Mouse (Mus musculus): Measurements from ENCODE around the gene Kcnq4. TPM values are rescaled to one million over a fixed set of nuclear protein-coding genes. Genes with fewer than 3 reads are reported as not detected.

Gene Kcnq4
- polyA plus RNA-seq, 1 experiment from 2014 or later = 0.54 TPM

DNA sequence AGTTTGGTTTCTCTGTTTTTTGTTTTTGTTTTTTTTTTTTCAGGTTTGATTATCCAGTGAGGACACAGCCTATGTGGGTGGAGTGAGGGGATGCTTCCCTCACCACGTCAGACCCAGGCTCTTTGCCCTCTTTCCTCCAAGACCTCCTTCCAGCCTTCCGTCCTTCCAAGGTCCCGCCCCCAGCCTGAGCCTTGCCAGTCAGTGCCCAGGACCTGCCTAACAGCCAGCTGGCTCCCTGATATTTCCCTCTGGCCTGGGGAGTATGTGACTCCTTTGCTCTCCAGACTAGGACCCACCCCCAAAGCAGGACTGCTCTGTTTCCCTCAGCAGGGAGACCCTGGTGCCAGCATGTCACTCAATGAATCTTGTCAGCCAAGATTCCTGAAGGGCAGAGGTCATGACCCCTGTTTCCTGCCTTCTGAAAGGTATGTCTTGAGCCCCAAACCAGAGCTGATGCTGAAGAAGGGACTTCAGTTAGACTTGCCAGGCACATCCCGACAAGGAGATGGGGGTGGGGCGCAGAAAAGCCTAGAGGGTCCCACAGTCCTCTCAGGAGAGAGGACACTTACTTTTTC, 22.8 kb downstream of the Kcnq4 start:
- no peak overlapping the region for H3K27ac ChIP-seq (replicated peaks in 1 of 2; ENCODE audit: control insufficient read depth in 1 of 2, insufficient read depth in 1 of 2, low read depth in 2 of 2, low read length in 2 of 2)
- 0 out of 2 replicates have a peak overlapping the region, but pooled peaks have one; percentile 14 for H3K4me2 ChIP-seq (ENCODE audit: low read length)
- no peaks in the 10 kb centered on the region for H3K27me3 ChIP-seq (ENCODE audit: control insufficient read depth, insufficient read depth, low read length)
- H3K9ac ChIP-seq (ENCODE audit: low read length) = no peak overlapping the region
- WGBS = 56% methylated on average over 5 of the region's 5 CpGs
- no peaks in the 10 kb centered on the region for H3K36me3 ChIP-seq (ENCODE audit: control insufficient read depth, insufficient read depth, low read length)
- peaks cover 18 to 23% of the 10 kb centered on the region in 2 experiments for H3K4me1 ChIP-seq (ENCODE audit: control insufficient read depth in 2 of 2, insufficient read depth in 2 of 2, low read length in 2 of 2)
- no peak overlapping the region for H3K4me3 ChIP-seq (ENCODE audit: control insufficient read depth in 1 of 2, insufficient read depth in 1 of 2, low read depth in 1 of 2, low read length in 2 of 2)
- no peak for ATAC-seq (ENCODE audit: insufficient number of reproducible peaks, insufficient read depth, low FRiP score, low read depth)
- H3K9me3 ChIP-seq (ENCODE audit: control insufficient read depth, low read length) = no peaks in the 10 kb centered on the region

DNA sequence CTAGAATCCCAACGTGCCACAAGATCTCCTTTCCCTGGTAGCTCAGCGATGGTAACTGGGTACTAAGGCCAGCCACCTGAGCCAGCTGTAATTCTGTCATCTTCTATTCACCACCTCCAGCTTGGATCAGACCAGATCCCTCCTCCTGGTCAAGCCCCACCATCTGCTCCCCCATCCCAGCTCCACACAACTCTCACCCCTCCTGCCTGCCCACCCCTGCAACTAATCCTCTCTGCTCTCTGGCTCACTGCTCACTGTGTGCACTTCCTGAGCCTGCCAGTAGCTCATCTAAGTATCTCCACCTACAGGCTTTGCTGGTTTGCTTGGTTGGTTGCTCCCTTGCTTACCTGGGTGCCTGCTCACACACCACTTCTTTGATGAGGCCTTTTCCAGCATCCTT, 26.8 kb downstream of the Kcnq4 start:
- no peak for ATAC-seq (ENCODE audit: insufficient number of reproducible peaks, insufficient read depth, low FRiP score, low read depth)
- WGBS = 63% methylated on average over 2 of the region's 2 CpGs
- Histone ChIP-seq H3K4me1 (ENCODE audit: control insufficient read depth in 2 of 2, insufficient read depth in 2 of 2, low read length in 2 of 2) (peaks cover 12 to 15% of the 10 kb centered on the region in 2 experiments), H3K27ac (replicated peaks in 1 of 2; ENCODE audit: control insufficient read depth in 1 of 2, insufficient read depth in 1 of 2, low read depth in 2 of 2, low read length in 2 of 2) (no peak overlapping the region), H3K36me3 (ENCODE audit: control insufficient read depth, insufficient read depth, low read length) (no peaks in the 10 kb centered on the region), H3K4me3 (ENCODE audit: control insufficient read depth in 1 of 2, insufficient read depth in 1 of 2, low read depth in 1 of 2, low read length in 2 of 2) (no peak overlapping the region), H3K4me2 (ENCODE audit: low read length) (no peak overlapping the region), H3K9ac (ENCODE audit: low read length) (no peak overlapping the region), H3K27me3 (ENCODE audit: control insufficient read depth, insufficient read depth, low read length) (peaks cover 19% of the 10 kb centered on the region; the same call in 1 of the 2 replicates), H3K9me3 (ENCODE audit: control insufficient read depth, low read length) (no peaks in the 10 kb centered on the region)

DNA sequence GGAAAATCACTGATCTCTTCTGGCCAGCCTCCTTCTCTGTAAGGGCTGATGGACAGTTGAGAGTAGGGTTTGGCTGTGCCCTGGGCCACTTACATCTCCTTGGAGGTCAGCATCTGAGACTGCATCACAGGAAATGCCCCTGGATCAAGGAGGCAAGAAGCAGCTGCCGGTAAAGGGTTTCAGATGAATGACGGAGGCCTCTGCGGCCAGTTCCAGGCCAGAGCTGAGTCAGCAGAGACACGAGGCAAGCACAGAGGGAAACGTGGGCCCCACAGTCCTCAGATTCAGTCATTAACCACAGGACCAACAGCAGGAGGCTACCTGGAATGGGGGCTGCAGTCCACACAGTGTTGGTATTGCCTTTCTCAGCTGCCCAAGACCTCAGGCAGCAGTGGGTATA, 29.3 kb downstream of the Kcnq4 start:
- H3K27ac ChIP-seq (replicated peaks in 1 of 2; ENCODE audit: control insufficient read depth in 1 of 2, insufficient read depth in 1 of 2, low read depth in 2 of 2, low read length in 2 of 2) = no peak overlapping the region
- 36% methylated on average over 5 of the region's 5 CpGs for WGBS
- H3K27me3 ChIP-seq (ENCODE audit: control insufficient read depth, insufficient read depth, low read length) = peaks cover 42% of the 10 kb centered on the region
- H3K4me3 ChIP-seq (ENCODE audit: control insufficient read depth in 1 of 2, insufficient read depth in 1 of 2, low read depth in 1 of 2, low read length in 2 of 2) = no peak overlapping the region
- H3K4me2 ChIP-seq (ENCODE audit: low read length) = no peak overlapping the region
- no peaks in the 10 kb centered on the region for H3K9me3 ChIP-seq (ENCODE audit: control insufficient read depth, low read length)
- no peaks in the 10 kb centered on the region for H3K36me3 ChIP-seq (ENCODE audit: control insufficient read depth, insufficient read depth, low read length)
- H3K9ac ChIP-seq (ENCODE audit: low read length) = no peak overlapping the region
- peaks cover 0 to 8% of the 10 kb centered on the region in 2 experiments; a peak in 3 of 4 replicates for H3K4me1 ChIP-seq (ENCODE audit: control insufficient read depth in 2 of 2, insufficient read depth in 2 of 2, low read length in 2 of 2)
- ATAC-seq (ENCODE audit: insufficient number of reproducible peaks, insufficient read depth, low FRiP score, low read depth) = no peak

DNA sequence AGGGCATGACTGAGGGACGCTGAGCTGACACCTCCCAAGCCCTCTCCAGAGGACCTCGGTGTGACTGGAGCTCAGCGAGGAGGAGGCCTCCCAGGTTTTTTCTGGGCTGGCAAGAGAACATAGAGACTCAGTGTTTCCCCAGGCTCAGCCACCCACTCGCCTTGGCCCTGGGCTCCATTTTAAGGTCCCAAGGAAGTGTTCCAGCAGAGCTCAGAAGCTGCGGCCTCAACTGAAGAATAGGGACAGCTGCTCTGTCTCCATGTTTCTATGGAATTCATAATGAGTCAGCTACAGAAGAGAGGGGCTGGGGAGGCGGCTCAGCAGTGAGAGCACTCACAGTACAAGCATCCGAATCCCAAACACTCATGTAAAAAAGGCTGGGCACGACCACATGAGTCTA, 30.8 kb downstream of the Kcnq4 start:
- Histone ChIP-seq H3K4me3 (ENCODE audit: control insufficient read depth in 1 of 2, insufficient read depth in 1 of 2, low read depth in 1 of 2, low read length in 2 of 2) (no peak overlapping the region), H3K27ac (replicated peaks in 1 of 2; ENCODE audit: control insufficient read depth in 1 of 2, insufficient read depth in 1 of 2, low read depth in 2 of 2, low read length in 2 of 2) (no peak overlapping the region), H3K9me3 (ENCODE audit: control insufficient read depth, low read length) (no peaks in the 10 kb centered on the region), H3K36me3 (ENCODE audit: control insufficient read depth, insufficient read depth, low read length) (no peaks in the 10 kb centered on the region), H3K9ac (ENCODE audit: low read length) (no peak overlapping the region), H3K27me3 (ENCODE audit: control insufficient read depth, insufficient read depth, low read length) (peaks cover 42% of the 10 kb centered on the region), H3K4me2 (ENCODE audit: low read length) (no peak overlapping the region), H3K4me1 (ENCODE audit: control insufficient read depth in 2 of 2, insufficient read depth in 2 of 2, low read length in 2 of 2) (peaks cover 0 to 8% of the 10 kb centered on the region in 2 experiments; a peak in 3 of 4 replicates)
- ATAC-seq (ENCODE audit: insufficient number of reproducible peaks, insufficient read depth, low FRiP score, low read depth) = no peak
- WGBS = 70% methylated on average over 8 of the region's 8 CpGs

DNA sequence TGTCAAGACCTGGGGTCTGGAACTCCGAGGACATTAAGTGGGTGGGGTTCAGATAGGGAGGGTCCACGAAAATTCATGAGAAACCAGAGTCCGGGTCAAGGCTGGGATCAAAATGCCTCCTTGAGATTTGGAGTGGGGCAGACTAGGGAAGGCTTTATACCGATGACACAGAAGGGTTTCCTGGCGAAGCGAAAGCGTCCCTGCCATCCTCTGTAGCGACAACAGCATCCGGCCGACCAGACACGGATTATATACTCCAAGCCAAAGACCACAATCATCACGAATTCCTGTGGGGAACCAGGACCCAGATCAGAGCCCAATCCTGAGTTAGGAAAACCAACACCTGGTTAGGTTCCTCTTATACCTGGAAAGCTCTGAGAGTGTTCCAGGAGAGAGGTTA, 31.6 kb downstream of the Kcnq4 start:
- Histone ChIP-seq H3K9me3 (ENCODE audit: control insufficient read depth, low read length) (no peaks in the 10 kb centered on the region), H3K9ac (ENCODE audit: low read length) (no peak overlapping the region), H3K27ac (replicated peaks in 1 of 2; ENCODE audit: control insufficient read depth in 1 of 2, insufficient read depth in 1 of 2, low read depth in 2 of 2, low read length in 2 of 2) (no peak overlapping the region), H3K4me1 (ENCODE audit: control insufficient read depth in 2 of 2, insufficient read depth in 2 of 2, low read length in 2 of 2) (peaks cover 0 to 8% of the 10 kb centered on the region in 2 experiments; a peak in 3 of 4 replicates), H3K27me3 (ENCODE audit: control insufficient read depth, insufficient read depth, low read length) (peaks cover 42% of the 10 kb centered on the region), H3K4me2 (ENCODE audit: low read length) (peak overlapping the region; percentile 69), H3K4me3 (ENCODE audit: control insufficient read depth in 1 of 2, insufficient read depth in 1 of 2, low read depth in 1 of 2, low read length in 2 of 2) (peak overlapping the region; percentile 26 to 32), H3K36me3 (ENCODE audit: control insufficient read depth, insufficient read depth, low read length) (no peaks in the 10 kb centered on the region)
- ATAC-seq (ENCODE audit: insufficient number of reproducible peaks, insufficient read depth, low FRiP score, low read depth) = no peak
- WGBS = 14% methylated on average over 12 of the region's 12 CpGs

DNA sequence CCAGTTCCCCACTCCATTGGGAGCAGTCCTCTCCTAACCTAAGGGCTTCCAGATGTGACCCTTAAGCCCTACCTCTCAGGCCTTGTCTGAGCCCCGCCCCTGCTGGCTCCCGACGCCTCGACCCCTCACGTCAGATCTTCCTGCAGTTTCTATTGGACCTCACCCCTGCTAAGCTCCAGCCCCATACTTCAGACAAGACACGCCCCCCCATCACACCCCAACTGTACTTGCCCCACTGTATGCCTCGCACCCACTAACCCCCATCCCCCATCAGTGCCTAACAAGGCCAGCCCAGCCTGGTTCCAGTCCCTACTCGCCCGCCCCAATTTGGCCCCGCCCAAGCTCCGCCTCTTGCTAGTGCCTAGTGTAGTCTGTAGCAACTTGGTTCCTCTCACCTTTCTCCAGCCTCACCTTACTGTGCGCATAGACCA, 32.3 kb downstream of the Kcnq4 start:
- peaks cover 43% of the 10 kb centered on the region for H3K27me3 ChIP-seq (ENCODE audit: control insufficient read depth, insufficient read depth, low read length)

DNA sequence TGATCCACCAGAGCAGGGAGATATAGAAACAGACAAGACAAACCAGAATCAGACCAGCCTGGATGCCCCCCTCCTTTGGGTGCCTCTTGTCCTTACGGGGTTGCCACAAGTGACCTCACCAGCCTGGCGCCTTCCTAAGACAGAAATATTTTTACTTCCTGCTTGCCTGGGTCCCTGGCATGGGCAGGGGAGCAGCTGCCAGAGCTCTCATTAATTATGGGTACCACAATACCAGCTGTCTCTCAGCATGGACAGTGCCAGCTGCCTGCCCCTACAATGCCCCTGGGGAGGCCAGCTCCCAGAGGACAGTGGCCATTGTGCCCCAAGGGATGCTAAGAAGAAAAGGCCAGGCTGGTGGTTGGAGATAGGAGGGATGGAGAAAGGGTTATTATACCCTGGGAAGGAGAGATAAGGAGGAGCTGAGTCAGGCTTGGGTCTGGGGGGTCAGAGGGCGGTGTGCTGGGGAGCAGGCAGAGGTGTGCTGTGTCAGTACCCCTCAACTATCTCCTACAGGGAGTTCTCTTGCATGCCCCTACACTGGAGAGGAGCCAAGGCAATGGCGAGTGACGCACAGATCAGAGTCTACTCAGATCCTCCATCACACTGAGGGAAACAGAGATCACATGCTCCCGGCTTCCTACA, 34.4 kb downstream of the Kcnq4 start:
- Histone ChIP-seq H3K27ac (replicated peaks in 1 of 2; ENCODE audit: control insufficient read depth in 1 of 2, insufficient read depth in 1 of 2, low read depth in 2 of 2, low read length in 2 of 2) (no peak overlapping the region), H3K4me3 (ENCODE audit: control insufficient read depth in 1 of 2, insufficient read depth in 1 of 2, low read depth in 1 of 2, low read length in 2 of 2) (no peak overlapping the region), H3K9me3 (ENCODE audit: control insufficient read depth, low read length) (no peaks in the 10 kb centered on the region), H3K36me3 (ENCODE audit: control insufficient read depth, insufficient read depth, low read length) (no peaks in the 10 kb centered on the region), H3K9ac (ENCODE audit: low read length) (no peak overlapping the region), H3K4me2 (ENCODE audit: low read length) (no peak overlapping the region), H3K4me1 (ENCODE audit: control insufficient read depth in 2 of 2, insufficient read depth in 2 of 2, low read length in 2 of 2) (peaks cover 0 to 8% of the 10 kb centered on the region in 2 experiments; a peak in 3 of 4 replicates), H3K27me3 (ENCODE audit: control insufficient read depth, insufficient read depth, low read length) (peaks cover 52% of the 10 kb centered on the region)
- 77% methylated on average over 6 of the region's 6 CpGs for WGBS
- ATAC-seq (ENCODE audit: insufficient number of reproducible peaks, insufficient read depth, low FRiP score, low read depth) = no peak

More for the DNA sequence above, 32.3 kb downstream of the Kcnq4 start:
- ATAC-seq (ENCODE audit: insufficient number of reproducible peaks, insufficient read depth, low FRiP score, low read depth) = peak; percentile 48
- H3K27ac ChIP-seq (replicated peaks in 1 of 2; ENCODE audit: control insufficient read depth in 1 of 2, insufficient read depth in 1 of 2, low read depth in 2 of 2, low read length in 2 of 2) = no peak overlapping the region
- H3K36me3 ChIP-seq (ENCODE audit: control insufficient read depth, insufficient read depth, low read length) = no peaks in the 10 kb centered on the region
- peak overlapping the region; percentile 69 for H3K4me2 ChIP-seq (ENCODE audit: low read length)
- H3K4me1 ChIP-seq (ENCODE audit: control insufficient read depth in 2 of 2, insufficient read depth in 2 of 2, low read length in 2 of 2) = peaks cover 0 to 8% of the 10 kb centered on the region in 2 experiments; a peak in 3 of 4 replicates
- no peak overlapping the region for H3K9ac ChIP-seq (ENCODE audit: low read length)
- WGBS = under 1% methylated on average over 12 of the region's 12 CpGs
- peak overlapping the region; percentile 26 to 32 for H3K4me3 ChIP-seq (ENCODE audit: control insufficient read depth in 1 of 2, insufficient read depth in 1 of 2, low read depth in 1 of 2, low read length in 2 of 2)
- no peaks in the 10 kb centered on the region for H3K9me3 ChIP-seq (ENCODE audit: control insufficient read depth, low read length)
